ENCODE assay signal across 7 mouse cellular contexts in genomic region chr11:74555716-74556374, GRCm38 (mm10). TPM values are rescaled to one million over a fixed set of nuclear protein-coding genes. Genes with fewer than 3 reads are reported as not detected.
DNase-seq lines count a peak whose midpoint lies in the region; ATAC-seq lines count a peak whose summit lies in the region.

No protein-coding gene starts in this region.

- H3K27ac ChIP-seq in hindbrain, embryonic 14.5 days = peak overlapping the region; percentile 86

- ATAC-seq in hindbrain, embryonic 14.5 days (ENCODE audit: low FRiP score) = no peak

- H3K9me3 ChIP-seq in erythroblast, embryonic 14.5 days (ENCODE audit: control insufficient read depth, low read length) = no peaks in the 10 kb centered on the region
- H3K9me3 ChIP-seq in hindbrain, embryonic 14.5 days (ENCODE audit: control insufficient read depth, low read length) = no peaks in the 10 kb centered on the region

- H3K4me2 ChIP-seq in hindbrain, embryonic 14.5 days (replicated peaks) = no peak overlapping the region

- H3K4me3 ChIP-seq in erythroblast, embryonic 14.5 days (replicated peaks) = peak overlapping the region; percentile 1
- H3K4me3 ChIP-seq in hindbrain, embryonic 14.5 days (replicated peaks; ENCODE audit: low read length) = no peak overlapping the region

- no peaks in the 10 kb centered on the region for H3K36me3 ChIP-seq in erythroblast, embryonic 14.5 days (ENCODE audit: control insufficient read depth)
- no peaks in the 10 kb centered on the region for H3K36me3 ChIP-seq in hindbrain, embryonic 14.5 days (replicated peaks; ENCODE audit: control insufficient read depth, insufficient read depth)

- no peaks in the 10 kb centered on the region for H3K27me3 ChIP-seq in erythroblast, embryonic 14.5 days (ENCODE audit: control insufficient read depth)
- no peaks in the 10 kb centered on the region for H3K27me3 ChIP-seq in hindbrain, embryonic 14.5 days (ENCODE audit: control insufficient read depth, insufficient read depth, low read length)

- 39% methylated on average over 9 of the region's 9 CpGs for WGBS in hindbrain, embryonic 14.5 days

- H3K9ac ChIP-seq in hindbrain, embryonic 14.5 days = 0 out of 2 replicates have a peak overlapping the region, but pooled peaks have one; percentile 4

- peaks cover 51% of the 10 kb centered on the region for H3K4me1 ChIP-seq in erythroblast, embryonic 14.5 days (ENCODE audit: control insufficient read depth)
- H3K4me1 ChIP-seq in hindbrain, embryonic 14.5 days (replicated peaks; ENCODE audit: control insufficient read depth, insufficient read depth, low read length) = peaks cover 15% of the 10 kb centered on the region

- DNase-seq in urinary bladder, postnatal 25 days (ENCODE audit: low spot score) = peak; percentile 12
- no peak for DNase-seq in urinary bladder, adult 2 months (ENCODE audit: low spot score)
- DNase-seq in hindbrain, embryonic 14.5 days (ENCODE audit: low spot score) = no peak
- DNase-seq in lung, postnatal 10 days = peak; percentile 56
- DNase-seq in spleen, postnatal 36 days (ENCODE audit: low spot score in 2 of 2) = peak; percentile 67 to 69
- DNase-seq in frontal cortex, postnatal 14 days (ENCODE audit: low spot score in 2 of 2) = no peak

RNA-seq across cellular contexts. Expression of gene Rap1gap2, which starts 54.9 kb away (rescaled TPM):
- 32.4 and 32.5 TPM in 2 replicates for polyA plus RNA-seq in urinary bladder, adult 2 months (2012; rRNA removed)
- 0.01 and 0.03 TPM in 2 replicates for polyA plus RNA-seq in erythroblast, embryonic 14.5 days (2012)
- polyA plus RNA-seq in hindbrain, embryonic 14.5 days (2014; fragmentation: Nextera tagmentation; extraction: Ambion mirVana) = 11.2 and 12.0 TPM in 2 replicates

Comparison
In these comparisons a context has a peak if more than half of its experiments do, and no peak if none do; other contexts are left out.
1. DNase-seq: peak in urinary bladder, postnatal 25 days (single experiment), lung, postnatal 10 days (single experiment) and spleen, postnatal 36 days (2 of 2); none in urinary bladder, adult 2 months (single experiment), hindbrain, embryonic 14.5 days (single experiment) and frontal cortex, postnatal 14 days (0 of 2).
2. RNA of gene Rap1gap2, which starts 54.9 kb away (polyA plus RNA-seq): 32.4 to 32.5 TPM in urinary bladder, adult 2 months and 11.2 to 12.0 TPM in hindbrain, embryonic 14.5 days; 0.01 to 0.03 TPM in erythroblast, embryonic 14.5 days; every median in the first group is over 10 times any median in the second.